In genomic region chrX:99605084-99605824, GRCm38 (mm10) we compare ENCODE assay signal across 12 mouse cellular contexts.
A peak's percentile ranks its signal among the peaks of the same experiment; 100 is the strongest.
DNase-seq lines count a peak whose midpoint lies in the region; ATAC-seq and TF ChIP-seq lines count a peak whose summit lies in the region.
"Had no signal": no experiment of that assay in that cellular context is flagged by ENCODE, and none has a peak within 500 bp of the region (broad histone marks: within the 10 kb centered on the region; RNA-seq: fewer than 3 reads in every experiment).

No protein-coding gene starts in this region.

- no peak overlapping the region for H3K4me2 ChIP-seq in intestine, embryonic 14.5 days (ENCODE audit: low read length)
- H3K4me2 ChIP-seq in forebrain, embryonic 14.5 days (ENCODE audit: low read length) = no peak overlapping the region
- H3K4me2 ChIP-seq: forebrain, embryonic 12.5 days; heart, embryonic 12.5 days had no signal

- no peak overlapping the region for H3K4me3 ChIP-seq in intestine, embryonic 14.5 days (ENCODE audit: low read depth, low read length)
- H3K4me3 ChIP-seq in forebrain, embryonic 14.5 days (ENCODE audit: low read depth, low read length) = no peak overlapping the region
- no peak overlapping the region for H3K4me3 ChIP-seq in heart, adult 2 months
- H3K4me3 ChIP-seq: forebrain, embryonic 12.5 days; heart, embryonic 12.5 days had no signal

- no peaks in the 10 kb centered on the region for H3K79me2 ChIP-seq in heart, adult 2 months (replicated peaks; ENCODE audit: control insufficient read depth, insufficient read depth, low read length)

- intact Hi-C loops in heart, postnatal 36 days (cut with DNase I) = no loop called here
- intact Hi-C loops in heart, adult 2 months (cut with DNase I) = no loop called here

- no peak overlapping the region for H3K9ac ChIP-seq in intestine, embryonic 14.5 days (ENCODE audit: low read length)
- no peak overlapping the region for H3K9ac ChIP-seq in forebrain, embryonic 14.5 days (ENCODE audit: low read length)
- H3K9ac ChIP-seq in heart, adult 2 months (ENCODE audit: low read depth, low read length) = no peak overlapping the region
- H3K9ac ChIP-seq: forebrain, embryonic 12.5 days; heart, embryonic 12.5 days; liver, postnatal 0 days had no signal

- no peak for TF ChIP-seq CTCF in heart, adult 2 months (IDR thresholded peaks at IDR 0.05)

- H3K4me1 ChIP-seq in intestine, embryonic 14.5 days (replicated peaks; ENCODE audit: control insufficient read depth, insufficient read depth, low read length) = no peaks in the 10 kb centered on the region; the same call in 1 of the 2 replicates
- no peaks in the 10 kb centered on the region; the same call in 1 of the 2 replicates for H3K4me1 ChIP-seq in forebrain, embryonic 14.5 days (ENCODE audit: control insufficient read depth, insufficient read depth, low read length)
- no peaks in the 10 kb centered on the region; the same call in 1 of the 2 replicates for H3K4me1 ChIP-seq in heart, adult 2 months (ENCODE audit: control insufficient read depth, insufficient read depth, low read length)
- H3K4me1 ChIP-seq: heart, embryonic 12.5 days had no signal

- no peaks in the 10 kb centered on the region for H3K9me3 ChIP-seq in intestine, embryonic 14.5 days (ENCODE audit: control insufficient read depth, low read length)
- H3K9me3 ChIP-seq in forebrain, embryonic 14.5 days (replicated peaks; ENCODE audit: control insufficient read depth, low read length) = no peaks in the 10 kb centered on the region
- H3K9me3 ChIP-seq: forebrain, embryonic 12.5 days; heart, embryonic 12.5 days had no signal

- H3K27ac ChIP-seq in intestine, embryonic 14.5 days (ENCODE audit: low read depth) = no peak overlapping the region
- H3K27ac ChIP-seq in forebrain, embryonic 14.5 days (ENCODE audit: low read depth, low read length) = no peak overlapping the region
- no peak overlapping the region for H3K27ac ChIP-seq in heart, adult 2 months
- H3K27ac ChIP-seq: forebrain, embryonic 12.5 days had no signal

- H3K27me3 ChIP-seq in intestine, embryonic 14.5 days (replicated peaks; ENCODE audit: control insufficient read depth, insufficient read depth, low read length) = 0 out of 2 replicates have a peak, but pooled peaks cover 19% of the 10 kb centered on the region
- H3K27me3 ChIP-seq in forebrain, embryonic 14.5 days (replicated peaks; ENCODE audit: control insufficient read depth, insufficient read depth, low read length) = 0 out of 2 replicates have a peak, but pooled peaks cover 2% of the 10 kb centered on the region
- H3K27me3 ChIP-seq in heart, adult 2 months (ENCODE audit: control insufficient read depth, insufficient read depth, low read length) = no peaks in the 10 kb centered on the region

- TF ChIP-seq EP300 in heart, adult 2 months (IDR thresholded peaks at IDR 0.05; ENCODE audit: insufficient read depth, low read depth, low read length) = no peak

- DNase-seq in heart, adult 11 months = peak; percentile 44
- DNase-seq in heart, postnatal 36 days = no peak
- peak; percentile 42 for DNase-seq in MN1 (ENCODE audit: low spot score)
- no peak for DNase-seq in intestine, embryonic 14.5 days (ENCODE audit: low spot score)
- peak; percentile 40 to 59 for DNase-seq in kidney, postnatal 4 days
- no peak for DNase-seq in cerebellum, postnatal 36 days
- DNase-seq in forebrain, embryonic 14.5 days (ENCODE audit: low spot score) = no peak
- no peak for DNase-seq in heart, adult 2 months
- DNase-seq: cerebellum, adult 8-10 months; liver, postnatal 0 days had no signal

- no peak for TF ChIP-seq POLR2A in heart, adult 2 months (IDR thresholded peaks at IDR 0.05; ENCODE audit: insufficient read depth, low read depth, low read length)

- H3K36me3 ChIP-seq in intestine, embryonic 14.5 days (ENCODE audit: control insufficient read depth, insufficient read depth, low read length) = no peaks in the 10 kb centered on the region
- H3K36me3 ChIP-seq in forebrain, embryonic 14.5 days (ENCODE audit: control insufficient read depth, insufficient read depth, low read length) = no peaks in the 10 kb centered on the region
- no peaks in the 10 kb centered on the region for H3K36me3 ChIP-seq in heart, adult 2 months (ENCODE audit: control insufficient read depth, insufficient read depth, low read length)
- H3K36me3 ChIP-seq: forebrain, embryonic 12.5 days; heart, embryonic 12.5 days had no signal

- peak; percentile 61 for ATAC-seq in intestine, embryonic 14.5 days (replicated peaks; ENCODE audit: low FRiP score, low TSS enrichment, low read depth)
- no peak for ATAC-seq in forebrain, embryonic 14.5 days
- ATAC-seq: liver, postnatal 0 days had no signal

- WGBS in intestine, embryonic 14.5 days = 40% methylated on average over 10 of the region's 10 CpGs
- 71% methylated on average over 10 of the region's 10 CpGs for WGBS in forebrain, embryonic 14.5 days
- 71% methylated on average over 10 of the region's 10 CpGs for WGBS in heart, adult 2 months

Comparison
In these comparisons a context has a peak if more than half of its experiments do, and no peak if none do; other contexts are left out.
1. DNase-seq: peak in heart, adult 11 months (single experiment), MN1 (single experiment) and kidney, postnatal 4 days (2 of 2); none in heart, postnatal 36 days (0 of 2), intestine, embryonic 14.5 days (single experiment), cerebellum, postnatal 36 days (0 of 2), forebrain, embryonic 14.5 days (single experiment) and heart, adult 2 months (0 of 2).